Mouse (Mus musculus) myocyte (in vitro differentiated cells): ENCODE measurements at regions not wholly inside any gene's neighbourhood (a gene's known extent, or its start where the extent isn't known, plus 50 kb on each side); places are given as distances from the start of the nearest gene placed in this dataset.

ENCODE experiments used
- CEBPB ChIP-seq: IDR thresholded peaks from 2 replicates; pipeline ENCODE4 v1.6.1; 2011; ENCODE audit warnings: mild to moderate bottlenecking, moderate library complexity; ENCODE audit not compliant: poor library complexity, insufficient read depth, severe bottlenecking
- E2F4 ChIP-seq: IDR thresholded peaks from one replicate; pipeline ENCODE4 v1.6.1; 2011; ENCODE audit warnings: mild to moderate bottlenecking, control low read depth, moderate library complexity; ENCODE audit not compliant: insufficient read depth
- MAX ChIP-seq: IDR thresholded peaks from one replicate; pipeline ENCODE4 v1.6.1; 2011; ENCODE audit warnings: low read depth, mild to moderate bottlenecking, control low read depth
- MYOD1 ChIP-seq, 3 experiments: IDR thresholded peaks; one replicate each; pipeline ENCODE4 v1.6.1; 2011; ENCODE audit warnings: control low read depth in 2 of 3, low read depth in 2 of 3, mild to moderate bottlenecking in 2 of 3, moderate library complexity in 1 of 3; ENCODE audit not compliant: insufficient read length in 2 of 3, control insufficient read depth in 1 of 3
- MYOG ChIP-seq, 3 experiments: IDR thresholded peaks; one replicate each; pipeline ENCODE4 v1.6.1; 2011; ENCODE audit warnings: control low read depth in 2 of 3, low read depth in 2 of 3, mild to moderate bottlenecking in 2 of 3; ENCODE audit not compliant: insufficient read length in 2 of 3, control insufficient read depth in 1 of 3, insufficient read depth in 1 of 3
- POLR2A ChIP-seq: IDR thresholded peaks from one replicate; pipeline ENCODE4 v1.6.1; 2011; ENCODE audit warnings: low read depth, mild to moderate bottlenecking, control low read depth, moderate library complexity; ENCODE audit not compliant: insufficient read length
- POLR2AphosphoS2 ChIP-seq: IDR thresholded peaks from one replicate; pipeline ENCODE4 v1.6.1; 2011; ENCODE audit warnings: low read depth, control low read depth; ENCODE audit not compliant: insufficient read length
- REST ChIP-seq: IDR thresholded peaks from one replicate; pipeline ENCODE4 v1.6.1; 2011; ENCODE audit warnings: mild to moderate bottlenecking, control low read depth, moderate library complexity; ENCODE audit not compliant: insufficient read depth, insufficient read length
- SRF ChIP-seq: IDR thresholded peaks from one replicate; pipeline ENCODE4 v1.6.1; 2011; ENCODE audit warnings: low read depth; ENCODE audit not compliant: control insufficient read depth, insufficient read length
- TCF12 ChIP-seq: IDR thresholded peaks from one replicate; pipeline ENCODE4 v1.6.1; 2011; ENCODE audit warnings: mild to moderate bottlenecking, control low read depth; ENCODE audit not compliant: poor library complexity, insufficient read depth, severe bottlenecking
- USF1 ChIP-seq: IDR thresholded peaks from one replicate; pipeline ENCODE4 v1.6.1; 2011; ENCODE audit warnings: low read depth, mild to moderate bottlenecking, control low read depth, moderate library complexity

DNA sequence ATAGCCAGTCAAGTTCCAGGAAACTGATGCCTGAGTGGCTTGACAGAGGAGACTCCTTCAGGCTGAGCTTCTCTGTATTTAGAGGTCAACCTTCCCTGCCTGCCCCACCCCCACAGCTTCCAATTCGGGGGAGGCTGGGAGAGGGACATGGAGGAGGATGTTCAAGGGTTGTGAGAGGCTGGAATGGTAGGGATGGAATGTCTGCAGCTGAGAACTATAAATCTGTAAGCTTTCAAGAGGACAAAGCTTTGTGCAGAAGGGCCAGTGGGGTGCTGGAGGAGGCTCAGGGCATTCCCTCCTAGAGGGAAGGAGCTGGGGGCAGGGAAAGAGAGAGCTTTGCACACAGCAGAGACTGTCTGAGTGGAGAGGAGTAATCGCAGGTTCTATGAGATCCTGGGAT, 123.4 kb upstream of the Ncam1 start:
- no peak for TF ChIP-seq MAX
- no peak for TF ChIP-seq POLR2AphosphoS2
- no peak for TF ChIP-seq USF1
- no peak for TF ChIP-seq POLR2A
- no peak for TF ChIP-seq MYOG (IDR thresholded peaks at IDR 0.05; ENCODE audit: control insufficient read depth in 1 of 3, insufficient read depth in 1 of 3, insufficient read length in 2 of 3, low read depth in 2 of 3)
- TF ChIP-seq SRF = no peak
- peak; percentile 25 for TF ChIP-seq TCF12
- TF ChIP-seq REST = no peak
- no peak for TF ChIP-seq E2F4
- TF ChIP-seq MYOD1 (IDR thresholded peaks at IDR 0.05; ENCODE audit: control insufficient read depth in 1 of 3, insufficient read length in 2 of 3, low read depth in 2 of 3) = peak in 2 of 3 experiments; percentile 15 to 64
- no peak for TF ChIP-seq CEBPB
